10 mouse cellular contexts compared by ENCODE assay signal in genomic region chr4:44247051-44247939, GRCm38 (mm10). TPM values are rescaled to one million over a fixed set of nuclear protein-coding genes. Genes with fewer than 3 reads are reported as not detected.
DNase-seq lines count a peak whose midpoint lies in the region; ATAC-seq lines count a peak whose summit lies in the region.
"Had no signal": no experiment of that assay in that cellular context is flagged by ENCODE, and none has a peak within 500 bp of the region (broad histone marks: within the 10 kb centered on the region; RNA-seq: fewer than 3 reads in every experiment).

No protein-coding gene starts in this region.

- H3K36me3 ChIP-seq in heart, embryonic 11.5 days (ENCODE audit: control insufficient read depth, insufficient read depth, low read length): no peaks in the 10 kb centered on the region
- no peaks in the 10 kb centered on the region for H3K36me3 ChIP-seq in forebrain, embryonic 15.5 days

- intact Hi-C loops in heart, postnatal 10 days (cut with DNase I): no loop called here

- H3K4me3 ChIP-seq in heart, embryonic 11.5 days (ENCODE audit: low read depth, low read length): no peak overlapping the region
- 0 out of 2 replicates have a peak overlapping the region, but pooled peaks have one; percentile 14 for H3K4me3 ChIP-seq in forebrain, embryonic 15.5 days

- no peaks in the 10 kb centered on the region for H3K27me3 ChIP-seq in heart, embryonic 11.5 days (ENCODE audit: control insufficient read depth, insufficient read depth, low read length)
- H3K27me3 ChIP-seq in forebrain, embryonic 15.5 days: no peaks in the 10 kb centered on the region
- H3K27me3 ChIP-seq: CH12.LX had no signal

- ATAC-seq in heart, embryonic 11.5 days (replicated peaks; ENCODE audit: insufficient number of reproducible peaks, low FRiP score, low TSS enrichment): no peak
- peak; percentile 88 for ATAC-seq in forebrain, embryonic 15.5 days (replicated peaks)
- ATAC-seq in frontal cortex, adult (ENCODE audit: low TSS enrichment): no peak

- no peak overlapping the region for H3K27ac ChIP-seq in heart, embryonic 11.5 days (ENCODE audit: low read depth, low read length)
- H3K27ac ChIP-seq in forebrain, embryonic 15.5 days (replicated peaks): peak overlapping the region; percentile 74
- H3K27ac ChIP-seq: macrophage had no signal

- peaks cover 9% of the 10 kb centered on the region; the same call in 1 of the 2 replicates for H3K4me1 ChIP-seq in heart, embryonic 11.5 days (ENCODE audit: control insufficient read depth, insufficient read depth, low read length)
- peaks cover 24% of the 10 kb centered on the region for H3K4me1 ChIP-seq in forebrain, embryonic 15.5 days

- 19% methylated on average over 18 of the region's 18 CpGs for WGBS in heart, embryonic 11.5 days (ENCODE audit: insufficient replicate concordance)
- WGBS in forebrain, embryonic 15.5 days: 5% methylated on average over 18 of the region's 18 CpGs

- H3K4me2 ChIP-seq in heart, embryonic 11.5 days: peak overlapping the region; percentile 35
- H3K4me2 ChIP-seq in forebrain, embryonic 15.5 days (replicated peaks): peak overlapping the region; percentile 37

- no peak overlapping the region for H3K9ac ChIP-seq in heart, embryonic 11.5 days (ENCODE audit: low read depth, low read length)
- H3K9ac ChIP-seq in forebrain, embryonic 15.5 days (replicated peaks): no peak overlapping the region

- H3K9me3 ChIP-seq in heart, embryonic 11.5 days (replicated peaks; ENCODE audit: control insufficient read depth, low read length): no peaks in the 10 kb centered on the region
- H3K9me3 ChIP-seq in forebrain, embryonic 15.5 days: no peaks in the 10 kb centered on the region

- DNase-seq in heart, postnatal 10 days: no peak
- peak; percentile 39 for DNase-seq in Muller cell, postnatal 12 days (ENCODE audit: inconsistent ontology term)
- peak; percentile 26 to 69 for DNase-seq in lung, postnatal 4 days
- no peak for DNase-seq in spleen, postnatal 36 days (ENCODE audit: low spot score in 2 of 2)
- no peak for DNase-seq in kidney, postnatal 14 days

RNA-seq across cellular contexts. Expression of gene Rnf38, which starts 13.7 kb away (rescaled TPM):
- polyA plus RNA-seq in heart, embryonic 11.5 days (2014; fragmentation: Nextera tagmentation; extraction: Ambion mirVana): 25.8 and 28.7 TPM in 2 replicates
- 10 to 100 TPM; 47.4 to 48.8 TPM for total RNA-seq in heart, postnatal 10 days (2021)
- polyA plus RNA-seq in forebrain, embryonic 15.5 days (2015; fragmentation: Nextera tagmentation; extraction: Ambion mirVana): 40.7 and 43.9 TPM in 2 replicates

RNA-seq across cellular contexts. Expression of gene Melk, which starts 53.4 kb away (rescaled TPM):
- 29.4 and 29.8 TPM in 2 replicates for polyA plus RNA-seq in heart, embryonic 11.5 days (2014; fragmentation: Nextera tagmentation; extraction: Ambion mirVana)
- total RNA-seq in heart, postnatal 10 days (2021): 1 to 10 TPM; 5.2 to 5.4 TPM
- 22.5 and 24.6 TPM in 2 replicates for polyA plus RNA-seq in forebrain, embryonic 15.5 days (2015; fragmentation: Nextera tagmentation; extraction: Ambion mirVana)

Comparison
In these comparisons a context has a peak if more than half of its experiments do, and no peak if none do; other contexts are left out.
1. DNase-seq: peak in Muller cell, postnatal 12 days (single experiment) and lung, postnatal 4 days (2 of 2); none in heart, postnatal 10 days (0 of 2), spleen, postnatal 36 days (0 of 2) and kidney, postnatal 14 days (single experiment).